Mouse (Mus musculus) hindbrain, embryonic 11.5 days (tissue): ENCODE results near the gene E330017A01Rik. TPM values are rescaled to one million over a fixed set of nuclear protein-coding genes. Genes with fewer than 3 reads are reported as not detected.

Source experiments
- ATAC-seq: fragments of 200-750 bp; cut with Nextera tagmentation; 2 replicates; pipeline ENCODE4 v1.8.0; 2017; ENCODE audit warnings: mild to moderate bottlenecking, moderate TSS enrichment, moderate library complexity; ENCODE audit not compliant: low FRiP score
- DNase-seq: peaks from one replicate; pipeline ENCODE4 v3.0.0-alpha.2; 2015; ENCODE audit warnings: low spot score
- H3K27ac ChIP-seq: fragments of 300-500 bp; sonication (generic); 2 replicates; pipeline ENCODE4 v1.5.1; 2014; ENCODE audit warnings: mild to moderate bottlenecking, low read depth, low read length
- H3K27me3 ChIP-seq: fragments of 300-500 bp; sonication (generic); 2 replicates; pipeline ENCODE4 v1.6.1; 2014; ENCODE audit warnings: mild to moderate bottlenecking, low read length, moderate library complexity, mixed read lengths; ENCODE audit not compliant: control insufficient read depth, insufficient read depth
- H3K36me3 ChIP-seq: fragments of 300-500 bp; sonication (generic); 2 replicates; pipeline ENCODE4 v1.6.1; 2014; ENCODE audit warnings: mild to moderate bottlenecking, low read length, moderate library complexity, mixed read lengths; ENCODE audit not compliant: control insufficient read depth, insufficient read depth
- H3K4me1 ChIP-seq: fragments of 300-500 bp; sonication (generic); replicated peaks from 2 replicates; pipeline ENCODE4 v1.6.1; 2014; ENCODE audit warnings: low read length, mixed read lengths; ENCODE audit not compliant: control insufficient read depth, insufficient read depth
- H3K4me2 ChIP-seq: fragments of 300-500 bp; sonication (generic); replicated peaks from 2 replicates; pipeline ENCODE4 v1.6.1; 2014; ENCODE audit warnings: mild to moderate bottlenecking, low read depth, low read length
- H3K4me3 ChIP-seq: fragments of 300-500 bp; sonication (generic); 2 replicates; pipeline ENCODE4 v1.5.1; 2014; ENCODE audit warnings: low read depth, low read length
- H3K9ac ChIP-seq: fragments of 300-500 bp; sonication (generic); 2 replicates; pipeline ENCODE4 v1.6.1; 2014; ENCODE audit warnings: low read depth, low read length
- H3K9me3 ChIP-seq: fragments of 300-500 bp; sonication (generic); 2 replicates; pipeline ENCODE4 v1.6.1; 2016; ENCODE audit warnings: low read length; ENCODE audit not compliant: control insufficient read depth
- WGBS: fragments of 180-500 bp; shearing (Covaris S2); extraction: QIAGEN DNeasy Blood & Tissue Kit; methylation state at CpG from one replicate; pipeline ENCODE4 v1.1.7; 2014; 5-methylcytosine and 5-hydroxymethylcytosine counted together
- polyA plus RNA-seq: library from polyadenylated mRNA; unstranded; fragments of >200 nt; fragmentation: Nextera tagmentation; extraction: Ambion mirVana; gene quantifications from 2 replicates; pipeline ENCODE4 v1.2.1, GENCODE M21; 2014

Gene E330017A01Rik
- polyA plus RNA-seq, 1 experiment from 2014 or later: not detected

GRCm38 (mm10) chr16:58676156-58676555 lies 37.6 kb upstream of the E330017A01Rik start:
- Histone ChIP-seq H3K9ac (no peak overlapping the region), H3K27ac (no peak overlapping the region), H3K9me3 (no peaks in the 10 kb centered on the region), H3K4me1 (no peaks in the 10 kb centered on the region), H3K4me3 (no peak overlapping the region), H3K27me3 (no peaks in the 10 kb centered on the region), H3K36me3 (no peaks in the 10 kb centered on the region), H3K4me2 (no peak overlapping the region)
- DNase-seq (no peak), ATAC-seq (no peak)
- WGBS: 90% methylated on average over 7 of the region's 7 CpGs

- ATAC-seq (no peak), DNase-seq (no peak)
- Histone ChIP-seq H3K9me3 (no peaks in the 10 kb centered on the region), H3K4me2 (no peak overlapping the region), H3K27ac (no peak overlapping the region), H3K36me3 (no peaks in the 10 kb centered on the region), H3K27me3 (no peaks in the 10 kb centered on the region), H3K9ac (no peak overlapping the region), H3K4me3 (no peak overlapping the region), H3K4me1 (no peaks in the 10 kb centered on the region)
- 94% methylated on average over 13 of the region's 13 CpGs for WGBS
These were observed 36.7 kb upstream of the E330017A01Rik start for GRCm38 (mm10) chr16:58675256-58675655.

DNA sequence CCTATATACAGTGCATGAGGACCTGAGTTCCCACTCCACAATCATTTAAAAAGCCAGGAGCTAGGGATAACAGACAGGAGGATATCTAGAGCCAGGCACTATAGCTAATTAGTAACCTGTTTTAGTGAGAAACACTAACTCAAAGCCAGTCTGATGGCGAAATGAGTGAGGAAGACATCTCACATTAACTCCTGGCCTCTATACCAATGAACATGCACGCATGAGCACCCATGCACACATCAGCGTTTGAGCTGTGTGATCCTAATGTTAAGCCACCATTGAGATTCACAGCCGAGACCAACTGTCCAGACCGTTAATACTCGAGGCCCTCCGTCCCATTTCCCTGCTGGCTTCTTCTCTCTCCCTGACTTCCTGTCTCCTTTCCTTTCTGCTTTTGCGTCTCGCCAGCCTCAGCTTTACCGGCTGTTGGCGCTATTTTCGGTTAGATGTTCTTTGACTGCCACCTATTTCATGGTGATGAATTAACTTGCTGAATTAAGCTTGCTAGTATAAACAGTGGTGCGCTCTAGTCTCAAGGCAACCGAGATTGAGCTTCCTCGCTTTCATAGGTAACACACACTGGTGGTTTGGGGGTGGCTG lies 35.4 kb upstream of the E330017A01Rik start:
- no peak overlapping the region for H3K4me2 ChIP-seq
- no peaks in the 10 kb centered on the region for H3K9me3 ChIP-seq
- no peak for ATAC-seq
- no peak overlapping the region for H3K9ac ChIP-seq
- no peaks in the 10 kb centered on the region for H3K27me3 ChIP-seq
- no peak for DNase-seq
- H3K4me1 ChIP-seq: no peaks in the 10 kb centered on the region
- no peaks in the 10 kb centered on the region for H3K36me3 ChIP-seq
- H3K4me3 ChIP-seq: no peak overlapping the region
- 93% methylated on average over 15 of the region's 15 CpGs for WGBS
- H3K27ac ChIP-seq: no peak overlapping the region

DNA sequence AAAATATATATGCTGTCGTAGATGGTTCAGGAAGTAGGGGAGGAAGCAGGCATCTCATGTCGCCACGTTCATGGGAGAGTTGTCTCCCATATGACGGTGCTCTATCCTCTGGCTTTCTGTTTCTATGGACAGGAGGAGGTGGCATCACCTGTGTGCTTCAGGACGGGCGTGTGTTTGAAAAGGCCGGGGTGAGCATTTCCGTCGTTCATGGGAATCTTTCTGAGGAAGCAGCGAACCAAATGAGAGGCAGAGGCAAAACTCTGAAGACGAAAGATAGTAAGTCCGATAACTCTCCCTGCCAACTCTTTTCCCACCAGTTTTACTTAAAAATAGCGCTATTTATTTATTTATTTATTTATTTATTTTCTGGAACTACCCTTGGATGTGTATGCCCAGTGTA lies 33.9 kb upstream of the E330017A01Rik start:
- H3K27me3 ChIP-seq: no peaks in the 10 kb centered on the region
- no peak overlapping the region for H3K9ac ChIP-seq
- no peak overlapping the region for H3K4me2 ChIP-seq
- ATAC-seq: no peak
- no peak overlapping the region for H3K27ac ChIP-seq
- no peak overlapping the region for H3K4me3 ChIP-seq
- H3K4me1 ChIP-seq: no peaks in the 10 kb centered on the region
- WGBS: 92% methylated on average over 13 of the region's 13 CpGs
- no peaks in the 10 kb centered on the region for H3K36me3 ChIP-seq
- no peak for DNase-seq
- H3K9me3 ChIP-seq: no peaks in the 10 kb centered on the region

- DNase-seq (no peak), ATAC-seq (no peak)
- H3K27ac ChIP-seq: no peak overlapping the region
- no peaks in the 10 kb centered on the region for H3K4me1 ChIP-seq
- no peaks in the 10 kb centered on the region for H3K27me3 ChIP-seq
- peak overlapping the region; percentile 88; the same call in 1 of the 2 replicates for H3K4me2 ChIP-seq
- H3K4me3 ChIP-seq: no peak overlapping the region
- no peaks in the 10 kb centered on the region for H3K9me3 ChIP-seq
- WGBS: 75% methylated on average over 8 of the region's 8 CpGs
- no peak overlapping the region for H3K9ac ChIP-seq
- no peaks in the 10 kb centered on the region for H3K36me3 ChIP-seq
These were observed 32.9 kb upstream of the E330017A01Rik start for GRCm38 (mm10) chr16:58671212-58671985.

- DNase-seq: no peak
These were observed 32.1 kb upstream of the E330017A01Rik start for GRCm38 (mm10) chr16:58670643-58671042.

DNA sequence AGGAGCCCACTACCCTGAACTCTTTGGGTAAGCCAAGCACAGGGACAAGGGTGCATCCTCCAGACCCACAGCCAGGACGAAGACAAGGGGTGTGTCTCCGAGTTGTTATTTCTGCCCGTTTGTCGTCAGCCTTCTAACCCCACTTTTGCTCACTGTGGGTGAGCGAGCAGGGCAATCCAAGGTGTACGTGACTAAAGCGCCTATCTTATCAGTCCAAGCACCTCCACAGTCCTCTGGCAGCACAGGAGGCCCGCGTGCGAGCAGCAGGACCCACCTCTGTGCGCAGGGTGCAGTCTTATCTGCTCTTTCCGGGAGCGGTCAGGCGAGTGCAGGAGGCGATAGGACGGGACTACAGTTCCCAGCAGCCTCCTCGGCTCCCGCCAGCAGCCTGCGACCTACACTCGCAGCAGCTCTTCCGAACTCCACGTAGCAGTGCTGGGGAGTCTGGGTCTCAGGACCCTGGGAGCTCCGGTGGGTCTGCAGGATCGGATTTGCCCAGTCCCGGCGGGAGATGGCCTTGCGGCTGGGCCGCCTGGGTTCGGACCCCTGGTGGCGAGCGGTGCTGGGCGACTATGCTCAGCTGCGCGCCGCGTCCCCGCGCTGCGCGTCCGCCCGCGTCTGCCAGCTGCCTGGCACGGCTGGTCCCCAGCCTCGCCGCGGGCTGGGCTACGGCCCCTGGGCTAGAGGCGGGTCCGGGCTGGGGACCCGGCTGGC lies 31.5 kb upstream of the E330017A01Rik start, which contains the start of gene Cpox:
Gene Cpox (plus strand): TSS at position 376 of the 714 bp plus-strand sequence.
- no peaks in the 10 kb centered on the region for H3K4me1 ChIP-seq
- H3K4me2 ChIP-seq: peak within 1 kb of the TSS; percentile 88
- H3K9ac ChIP-seq: peak within 1 kb of the TSS; percentile 81
- no peaks in the 10 kb centered on the region for H3K27me3 ChIP-seq
- no peaks in the 10 kb centered on the region for H3K9me3 ChIP-seq
- H3K4me3 ChIP-seq: peak within 1 kb of the TSS; percentile 84
- ATAC-seq: peak; percentile 99
- DNase-seq: peak; percentile 86
- H3K27ac ChIP-seq: peak within 1 kb of the TSS; percentile 51; the same call in 1 of the 2 replicates
- WGBS: 1% methylated on average over 50 of the region's 51 CpGs
- no peaks in the 10 kb centered on the region for H3K36me3 ChIP-seq

More at GRCm38 (mm10) chr16:58670643-58671042, 32.1 kb upstream of the E330017A01Rik start:
- Histone ChIP-seq H3K9me3 (no peaks in the 10 kb centered on the region), H3K9ac (peak overlapping the region; percentile 81), H3K27ac (peak overlapping the region; percentile 51; the same call in 1 of the 2 replicates), H3K36me3 (no peaks in the 10 kb centered on the region), H3K4me1 (no peaks in the 10 kb centered on the region), H3K4me2 (peak overlapping the region; percentile 88), H3K27me3 (no peaks in the 10 kb centered on the region), H3K4me3 (peak overlapping the region; percentile 84)
- no peak for ATAC-seq
- under 1% methylated on average over 22 of the region's 25 CpGs for WGBS

GRCm38 (mm10) chr16:58669264-58669663 lies 30.7 kb upstream of the E330017A01Rik start:
- DNase-seq (no peak), ATAC-seq (no peak)
- Histone ChIP-seq H3K4me1 (no peaks in the 10 kb centered on the region), H3K4me3 (no peak overlapping the region; the same call in 1 of the 2 replicates), H3K4me2 (no peak overlapping the region), H3K9ac (no peak overlapping the region), H3K27ac (0 out of 2 replicates have a peak overlapping the region, but pooled peaks have one; percentile 11), H3K9me3 (no peaks in the 10 kb centered on the region), H3K27me3 (no peaks in the 10 kb centered on the region), H3K36me3 (no peaks in the 10 kb centered on the region)
- WGBS: 68% methylated on average over 5 of the region's 5 CpGs
